Mouse (Mus musculus): ENCODE data around the gene BC051665.

- TF ChIP-seq CTCF (conservative IDR thresholded peaks at IDR 0.05; ENCODE audit: insufficient read depth, insufficient read length, low read depth, low read length) (no peak), POLR2A (IDR thresholded peaks at IDR 0.05; ENCODE audit: low read depth, low read length) (no peak)
Observed at GRCm38 (mm10) chr13:60750930-60751329, 35.2 kb downstream of the BC051665 start.
